In the genomic region with DNA sequence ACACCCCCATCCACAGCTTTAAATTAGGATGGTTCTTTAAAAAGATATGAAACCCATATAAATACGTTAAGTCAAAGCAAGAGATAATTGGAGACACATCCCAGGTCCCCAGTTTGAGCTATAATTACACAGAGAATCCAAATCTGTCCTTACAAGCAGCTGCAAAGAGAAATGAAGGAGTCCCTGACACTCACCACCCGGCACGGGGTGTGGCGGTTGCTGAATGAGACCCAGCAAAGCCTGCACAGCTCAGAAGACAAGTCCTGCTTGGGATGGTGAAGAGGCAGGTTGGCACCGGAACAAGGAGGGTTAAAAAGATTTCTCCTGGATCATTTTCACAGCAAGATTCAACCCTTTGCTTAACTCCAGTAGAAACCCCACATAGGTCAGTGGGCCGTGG, we compare ENCODE assay signal across 11 mouse cellular contexts.
"Had no signal": no experiment of that assay in that cellular context is flagged by ENCODE, and none has a peak within 500 bp of the region (broad histone marks: within the 10 kb centered on the region; RNA-seq: fewer than 3 reads in every experiment).

No protein-coding gene starts in this region.

- DNase-seq: lung, adult 18-20 months; lung, embryonic 14.5 days; lung, postnatal 10 days; lung, postnatal 4 days; midbrain, embryonic 14.5 days; retina, postnatal 1 day; spleen, adult 18-20 months; thymus, adult 18-20 months; thymus, postnatal 14 days; thymus, postnatal 36 days had no signal

- ATAC-seq: midbrain, embryonic 16.5 days had no signal
